Mouse (Mus musculus) lung, postnatal 0 days (tissue): Measurements from ENCODE around the gene Npepps. TPM values are rescaled to one million over a fixed set of nuclear protein-coding genes. Genes with fewer than 3 reads are reported as not detected.
A peak's percentile ranks its signal among the peaks of the same experiment; 100 is the strongest.
"Not testable (repeated sequence)": the region's sequence is repeated elsewhere in the genome, so short reads cannot be mapped to it uniquely, and the experiment has no call there.

Experiments
- ATAC-seq: fragments of 200-750 bp; cut with Nextera tagmentation; 2 replicates; pipeline ENCODE4 v1.8.0; 2017; ENCODE audit warnings: moderate library complexity
- DNase-seq: peaks from one replicate; pipeline ENCODE4 v3.0.0-alpha.2; 2016; ENCODE audit warnings: low spot score
- H3K27ac ChIP-seq: fragments of 300-500 bp; sonication (generic); 2 replicates; pipeline ENCODE4 v1.5.1; 2014; ENCODE audit warnings: antibody characterized with exemption, mild to moderate bottlenecking, low read length, mixed read lengths
- H3K27me3 ChIP-seq: fragments of 300-500 bp; sonication (generic); replicated peaks from 2 replicates; pipeline ENCODE4 v1.6.1; 2014; ENCODE audit warnings: low read length, mixed read lengths; ENCODE audit not compliant: insufficient read depth
- H3K36me3 ChIP-seq: fragments of 300-500 bp; sonication (generic); 2 replicates; pipeline ENCODE4 v1.6.1; 2014; ENCODE audit warnings: low read length, mixed read lengths; ENCODE audit not compliant: insufficient read depth
- H3K4me1 ChIP-seq: fragments of 300-500 bp; sonication (generic); 2 replicates; pipeline ENCODE4 v1.6.1; 2014; ENCODE audit warnings: antibody characterized with exemption, low read depth, low read length, mixed read lengths; ENCODE audit not compliant: insufficient read depth
- H3K4me2 ChIP-seq: fragments of 300-500 bp; sonication (generic); replicated peaks from 2 replicates; pipeline ENCODE4 v1.6.1; 2014; ENCODE audit warnings: low read depth, mild to moderate bottlenecking, low read length, moderate library complexity, mixed read lengths
- H3K4me3 ChIP-seq: fragments of 300-500 bp; sonication (generic); 2 replicates; pipeline ENCODE4 v1.5.1; 2014; ENCODE audit warnings: low read depth, low read length
- H3K9ac ChIP-seq: fragments of 300-500 bp; sonication (generic); replicated peaks from 2 replicates; pipeline ENCODE4 v1.6.1; 2014; ENCODE audit warnings: low read depth, mild to moderate bottlenecking
- H3K9me3 ChIP-seq: fragments of 300-500 bp; sonication (generic); 2 replicates; pipeline ENCODE4 v1.6.1; 2016; ENCODE audit warnings: low read length, mixed read lengths
- CTCF ChIP-seq: IDR thresholded peaks from 2 replicates; pipeline ENCODE4 v1.5.1; 2016; ENCODE audit warnings: antibody characterized with exemption, mild to moderate bottlenecking
- EP300 ChIP-seq: IDR thresholded peaks from 2 replicates; pipeline ENCODE4 v1.6.1; 2016; ENCODE audit warnings: antibody characterized with exemption, mild to moderate bottlenecking, control low read depth
- WGBS: fragments of 180-500 bp; shearing (Covaris S2); extraction: QIAGEN DNeasy Blood & Tissue Kit; methylation state at CpG from one replicate; pipeline ENCODE4 v1.1.7; 2014; 5-methylcytosine and 5-hydroxymethylcytosine counted together
- polyA plus RNA-seq: library from polyadenylated mRNA; unstranded; fragments of >200 nt; fragmentation: Nextera tagmentation; extraction: Ambion mirVana; gene quantifications from 2 replicates; pipeline ENCODE4 v1.2.1, GENCODE M21; 2015

Npepps gene
- polyA plus RNA-seq, 1 experiment from 2014 or later = 47.5 TPM

DNA sequence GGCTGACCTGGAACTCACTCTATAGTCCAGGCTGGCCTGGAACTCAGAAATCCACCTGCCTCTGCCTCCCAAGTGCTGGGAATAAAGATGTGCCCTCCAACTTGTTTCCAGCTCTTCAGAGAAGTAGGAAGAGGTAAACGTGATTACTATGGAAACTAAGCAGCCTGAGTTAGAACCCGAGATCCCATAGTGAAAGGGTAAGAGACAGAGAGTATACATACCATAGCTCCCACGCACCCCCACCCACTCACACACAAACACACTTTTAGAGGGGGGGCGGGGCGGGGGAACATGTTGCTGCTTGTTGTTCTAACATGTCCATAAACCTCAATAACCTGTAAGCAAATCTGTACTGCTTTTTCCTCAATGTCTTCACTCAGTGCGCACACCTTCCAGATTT lies 2.0 kb downstream of the Npepps start:
- 73% methylated on average over 6 of the region's 6 CpGs for WGBS
- TF ChIP-seq CTCF (no peak), EP300 (no peak)
- no peaks in the 10 kb centered on the region for H3K36me3 ChIP-seq
- ATAC-seq (no peak), DNase-seq (no peak)
- peak overlapping the region; percentile 100; the same call in 1 of the 2 replicates for H3K4me3 ChIP-seq
- H3K27ac ChIP-seq = no peak overlapping the region
- H3K9ac ChIP-seq = no peak overlapping the region
- no peaks in the 10 kb centered on the region for H3K27me3 ChIP-seq
- peak overlapping the region; percentile 71 for H3K4me2 ChIP-seq
- no peaks in the 10 kb centered on the region for H3K9me3 ChIP-seq
- H3K4me1 ChIP-seq = 0 out of 2 replicates have a peak, but pooled peaks cover 3% of the 10 kb centered on the region

DNA sequence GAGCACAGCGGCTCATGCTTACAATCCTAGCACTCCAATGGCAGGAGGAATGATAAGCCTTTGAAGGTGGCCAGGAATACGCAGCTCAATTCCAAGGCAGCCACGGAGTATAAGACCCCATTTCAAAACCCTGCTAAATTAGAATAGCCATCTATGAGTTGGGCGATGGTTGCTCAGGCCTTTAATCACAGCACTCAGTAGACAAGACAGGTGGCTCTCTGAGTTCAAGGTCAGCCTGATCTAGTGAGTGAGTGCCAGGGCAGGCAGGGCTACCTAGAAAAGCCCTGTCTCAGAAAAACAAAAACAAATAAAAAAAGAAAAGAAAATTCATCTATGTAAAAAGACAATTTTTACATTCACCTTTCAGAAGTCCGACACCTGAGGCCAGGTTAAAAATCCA lies 3.3 kb downstream of the Npepps start:
- DNase-seq = no peak
- TF ChIP-seq CTCF (no peak), EP300 (no peak)
- no peaks in the 10 kb centered on the region for H3K36me3 ChIP-seq
- no peak overlapping the region for H3K27ac ChIP-seq
- WGBS = 71% methylated on average over 5 of the region's 5 CpGs
- H3K9ac ChIP-seq = no peak overlapping the region
- ATAC-seq = no peak
- H3K9me3 ChIP-seq = no peaks in the 10 kb centered on the region
- no peak overlapping the region for H3K4me3 ChIP-seq
- 0 out of 2 replicates have a peak, but pooled peaks cover 3% of the 10 kb centered on the region for H3K4me1 ChIP-seq
- no peak overlapping the region for H3K4me2 ChIP-seq
- no peaks in the 10 kb centered on the region for H3K27me3 ChIP-seq

DNA sequence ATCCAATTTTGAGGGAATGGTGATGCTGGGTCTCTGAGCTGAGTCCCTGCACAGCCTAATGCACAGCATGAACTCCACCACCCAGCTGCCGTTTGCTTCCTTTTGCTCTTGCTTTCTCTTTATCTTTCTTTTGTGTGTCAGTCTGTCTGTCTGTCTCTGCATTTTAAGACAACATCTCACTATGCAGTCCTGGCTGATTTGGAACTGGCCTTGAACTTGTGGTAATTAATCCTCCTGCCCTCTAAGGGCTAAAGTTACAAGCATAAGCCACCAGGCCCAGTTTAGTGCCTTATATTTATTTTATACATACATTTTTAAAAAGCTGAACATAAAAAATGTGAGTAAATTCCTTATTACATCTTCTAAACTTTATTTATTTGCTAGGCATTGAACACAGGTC lies 4.4 kb downstream of the Npepps start:
- no peak for ATAC-seq
- 39% methylated on average over 1 of the region's 1 CpGs for WGBS
- no peaks in the 10 kb centered on the region for H3K36me3 ChIP-seq
- H3K27me3 ChIP-seq = no peaks in the 10 kb centered on the region
- DNase-seq = no peak
- no peak overlapping the region for H3K4me2 ChIP-seq
- no peaks in the 10 kb centered on the region for H3K9me3 ChIP-seq
- H3K9ac ChIP-seq = no peak overlapping the region
- H3K4me3 ChIP-seq = no peak overlapping the region
- H3K4me1 ChIP-seq = 0 out of 2 replicates have a peak, but pooled peaks cover 3% of the 10 kb centered on the region
- no peak overlapping the region for H3K27ac ChIP-seq
- no peak for TF ChIP-seq CTCF
- no peak for TF ChIP-seq EP300

DNA sequence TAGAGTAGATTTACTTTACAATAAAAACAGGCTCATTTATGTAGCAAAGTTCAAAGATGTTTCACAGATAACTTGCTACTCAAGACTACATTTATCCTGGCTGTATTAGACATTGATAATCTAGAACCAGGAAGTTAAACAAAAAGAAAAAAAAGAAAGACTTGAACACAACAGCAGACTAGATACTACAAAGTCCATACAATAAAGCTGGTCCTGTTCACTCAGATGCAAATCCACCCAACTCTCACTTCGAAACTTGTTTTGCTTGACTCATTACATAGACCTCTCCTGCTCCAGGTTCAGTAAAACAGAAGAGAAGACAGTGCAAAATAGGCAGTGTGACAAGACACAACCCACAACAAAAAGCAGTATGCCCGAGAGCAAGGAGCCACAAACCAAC lies 5.1 kb downstream of the Npepps start:
- Histone ChIP-seq H3K27ac (no peak overlapping the region), H3K4me3 (no peak overlapping the region), H3K9ac (no peak overlapping the region), H3K27me3 (no peaks in the 10 kb centered on the region), H3K9me3 (no peaks in the 10 kb centered on the region), H3K4me1 (0 out of 2 replicates have a peak, but pooled peaks cover 3% of the 10 kb centered on the region), H3K4me2 (no peak overlapping the region), H3K36me3 (no peaks in the 10 kb centered on the region)
- TF ChIP-seq CTCF (no peak), EP300 (no peak)
- ATAC-seq (no peak), DNase-seq (no peak)
- 88% methylated on average over 2 of the region's 2 CpGs for WGBS

DNA sequence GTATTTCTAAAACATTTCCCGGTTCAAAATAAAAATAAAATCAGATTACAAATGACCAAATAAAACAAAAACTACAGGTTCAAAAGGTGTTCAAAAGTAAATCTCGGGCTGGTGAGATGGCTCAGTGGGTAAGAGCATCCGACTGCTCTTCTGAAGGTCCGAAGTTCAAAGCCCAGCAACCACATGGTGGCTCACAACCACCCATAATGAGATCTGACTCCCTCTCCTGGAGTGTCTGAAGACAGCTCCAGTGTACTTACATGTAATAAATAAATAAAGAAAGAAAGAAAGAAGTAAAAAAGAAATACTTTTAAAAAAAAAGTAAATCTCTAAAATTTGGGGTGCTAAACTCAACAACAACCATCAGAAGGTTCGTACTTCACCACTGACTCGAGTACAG lies 5.5 kb downstream of the Npepps start:
- not testable (repeated sequence) for H3K36me3 ChIP-seq, H3K27me3 ChIP-seq, H3K4me1 ChIP-seq, H3K4me2 ChIP-seq, ATAC-seq, H3K4me3 ChIP-seq, DNase-seq, H3K27ac ChIP-seq, H3K9me3 ChIP-seq, H3K9ac ChIP-seq
- 91% methylated on average over 6 of the region's 6 CpGs for WGBS

DNA sequence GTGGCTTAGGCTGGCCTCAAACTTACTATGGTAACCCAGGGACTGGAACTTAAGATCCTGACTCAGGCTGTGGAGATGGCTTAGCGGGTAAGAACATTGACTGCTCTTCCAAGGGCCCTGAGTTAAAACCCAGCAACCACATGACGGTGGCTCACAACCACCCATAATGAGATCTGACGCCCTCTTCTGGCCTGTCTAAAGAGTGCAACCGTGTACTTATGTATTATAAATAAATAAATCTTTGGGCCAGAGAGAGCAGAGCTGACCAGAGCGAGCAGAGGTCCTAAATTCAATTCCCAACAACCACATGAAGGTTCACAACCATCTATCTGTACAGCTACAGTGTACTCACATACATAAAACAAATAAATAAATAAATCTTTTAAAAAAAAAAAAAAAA lies 6.8 kb downstream of the Npepps start:
- ATAC-seq = no peak
- H3K4me1 ChIP-seq = 0 out of 2 replicates have a peak, but pooled peaks cover 3% of the 10 kb centered on the region
- TF ChIP-seq CTCF (0 out of 2 replicates have a peak, but pooled peaks have one; percentile 17), EP300 (no peak)

DNA sequence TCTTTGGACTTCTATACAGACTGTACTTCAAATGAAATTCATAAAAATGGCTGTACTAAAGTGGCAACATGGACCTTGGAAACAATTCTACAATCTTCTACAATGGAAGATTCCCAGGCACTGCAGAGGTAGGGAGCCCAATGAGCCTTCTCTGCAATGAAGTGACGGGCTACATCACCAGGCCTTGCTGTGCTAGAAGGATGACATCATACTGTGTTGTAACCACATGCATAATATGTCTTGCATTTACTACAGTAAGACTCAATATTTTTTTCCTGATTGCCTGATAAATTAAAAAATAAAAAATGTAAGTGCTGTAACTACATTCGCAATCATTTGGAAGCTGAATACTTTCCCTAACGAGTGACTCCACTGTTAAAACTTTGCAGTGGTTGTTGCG lies 7.6 kb downstream of the Npepps start:
- Histone ChIP-seq H3K27ac (no peak overlapping the region), H3K4me1 (no peaks in the 10 kb centered on the region), H3K27me3 (no peaks in the 10 kb centered on the region), H3K9ac (no peak overlapping the region), H3K36me3 (no peaks in the 10 kb centered on the region), H3K4me3 (no peak overlapping the region), H3K4me2 (no peak overlapping the region), H3K9me3 (no peaks in the 10 kb centered on the region)
- ATAC-seq (no peak), DNase-seq (peak; percentile 24)
- no peak for TF ChIP-seq EP300
- TF ChIP-seq CTCF = no peak
- WGBS = 82% methylated on average over 4 of the region's 4 CpGs

More for the DNA sequence above, 6.8 kb downstream of the Npepps start:
- Histone ChIP-seq H3K9me3 (no peaks in the 10 kb centered on the region), H3K9ac (no peak overlapping the region), H3K36me3 (no peaks in the 10 kb centered on the region), H3K4me3 (no peak overlapping the region), H3K27ac (no peak overlapping the region), H3K27me3 (no peaks in the 10 kb centered on the region), H3K4me2 (no peak overlapping the region)
- no peak for DNase-seq
- WGBS = 83% methylated on average over 5 of the region's 5 CpGs
